Mouse (Mus musculus): ENCODE data around the gene Fsd1l. TPM values are rescaled to one million over a fixed set of nuclear protein-coding genes. Genes with fewer than 3 reads are reported as not detected.

Fsd1l gene
- total and polyA plus RNA-seq, 3 experiments: 0.25 to 0.39 (median 0.26) TPM

GRCm38 (mm10) chr4:53658029-53658428 is 26.8 kb downstream of the Fsd1l start:
- dilution Hi-C loops (cut with MboI; ENCODE audit: extremely low pct_ligation_motif_present, extremely low pct_unique_long_range_greater_than_20kb, low sequenced_read_pairs) (no loop called here), in situ Hi-C loops (cut with MboI; ENCODE audit: low pct_ligation_motif_present, low pct_unique_long_range_greater_than_20kb, low sequenced_read_pairs) (no loop called here)
- H3K79me2 ChIP-seq (replicated peaks; ENCODE audit: control insufficient read depth, extremely low read depth, insufficient read depth, poor library complexity, severe bottlenecking): no peaks in the 10 kb centered on the region
- no peaks in the 10 kb centered on the region for H3K36me3 ChIP-seq (replicated peaks in 1 of 2; ENCODE audit: control insufficient read depth in 1 of 2, insufficient read depth in 1 of 2, low read length in 1 of 2)
- no peak for TF ChIP-seq MEF2A (IDR thresholded peaks at IDR 0.05; ENCODE audit: borderline replicate concordance, low read depth, low read length)
- TF ChIP-seq RCOR1 (conservative IDR thresholded peaks at IDR 0.05; ENCODE audit: low read depth, low read length): no peak
- no peak for TF ChIP-seq KAT2A (IDR thresholded peaks at IDR 0.05; ENCODE audit: insufficient replicate concordance, low read length)
- TF ChIP-seq E2F4 (IDR thresholded peaks at IDR 0.05; ENCODE audit: insufficient replicate concordance, low read depth, low read length): no peak
- TF ChIP-seq PAX5 (IDR thresholded peaks at IDR 0.05; ENCODE audit: low read length): no peak
- no peak for TF ChIP-seq MYC (IDR thresholded peaks at IDR 0.05; ENCODE audit: low read depth, low read length)
- no peaks in the 10 kb centered on the region for H3K27me3 ChIP-seq (replicated peaks)
- DNase-seq (ENCODE audit: extremely low read depth): no peak
- H3K9ac ChIP-seq (ENCODE audit: insufficient read depth, low read depth): no peak overlapping the region
- H3K4me2 ChIP-seq (ENCODE audit: insufficient read depth, low read depth, poor library complexity, severe bottlenecking): no peak overlapping the region
- H3K4me3 ChIP-seq (replicated peaks in 1 of 3; ENCODE audit: low read depth in 2 of 3, low read length in 2 of 3, poor library complexity in 1 of 3): no peak overlapping the region
- no peaks in the 10 kb centered on the region for H3K9me3 ChIP-seq (replicated peaks; ENCODE audit: low read length)
- peaks cover 0 to 13% of the 10 kb centered on the region in 2 experiments; a peak in 2 of 4 replicates for H3K4me1 ChIP-seq (ENCODE audit: control insufficient read depth in 1 of 2, insufficient read depth in 2 of 2)
- no peak overlapping the region for H3K27ac ChIP-seq (ENCODE audit: insufficient read depth, low read depth)

- in situ Hi-C loops (cut with MboI; ENCODE audit: low pct_ligation_motif_present, low pct_unique_long_range_greater_than_20kb, low sequenced_read_pairs) (no loop called here), dilution Hi-C loops (cut with MboI; ENCODE audit: extremely low pct_ligation_motif_present, extremely low pct_unique_long_range_greater_than_20kb, low sequenced_read_pairs) (no loop called here)
- Histone ChIP-seq H3K79me2 (replicated peaks; ENCODE audit: control insufficient read depth, extremely low read depth, insufficient read depth, poor library complexity, severe bottlenecking) (no peaks in the 10 kb centered on the region), H3K36me3 (replicated peaks in 1 of 2; ENCODE audit: control insufficient read depth in 1 of 2, insufficient read depth in 1 of 2, low read length in 1 of 2) (no peaks in the 10 kb centered on the region), H3K4me3 (replicated peaks in 1 of 3; ENCODE audit: low read depth in 2 of 3, low read length in 2 of 3, poor library complexity in 1 of 3) (no peak overlapping the region), H3K4me2 (ENCODE audit: insufficient read depth, low read depth, poor library complexity, severe bottlenecking) (no peak overlapping the region), H3K27ac (ENCODE audit: insufficient read depth, low read depth) (no peak overlapping the region), H3K4me1 (ENCODE audit: control insufficient read depth in 1 of 2, insufficient read depth in 2 of 2) (peaks cover 0 to 13% of the 10 kb centered on the region in 2 experiments; a peak in 2 of 4 replicates), H3K9me3 (replicated peaks; ENCODE audit: low read length) (no peaks in the 10 kb centered on the region), H3K27me3 (replicated peaks) (no peaks in the 10 kb centered on the region), H3K9ac (ENCODE audit: insufficient read depth, low read depth) (no peak overlapping the region)
- DNase-seq (ENCODE audit: extremely low read depth): no peak
- TF ChIP-seq ZC3H11A (IDR thresholded peaks at IDR 0.05; ENCODE audit: low read depth, low read length): no peak
- TF ChIP-seq CHD2 (IDR thresholded peaks at IDR 0.05; ENCODE audit: low read length): no peak
- no peak for TF ChIP-seq CHD1 (IDR thresholded peaks at IDR 0.05; ENCODE audit: low read depth, low read length)
- TF ChIP-seq POLR2A (IDR thresholded peaks at IDR 0.05; ENCODE audit: low read depth, low read length): no peak
- no peak for TF ChIP-seq JUN (IDR thresholded peaks at IDR 0.05; ENCODE audit: insufficient read depth, low read depth, low read length)
- no peak for TF ChIP-seq HCFC1 (IDR thresholded peaks at IDR 0.05; ENCODE audit: low read depth, low read length)
- no peak for TF ChIP-seq EP300 (IDR thresholded peaks at IDR 0.05; ENCODE audit: low read length)
- TF ChIP-seq RAD21 (IDR thresholded peaks at IDR 0.05; ENCODE audit: low read depth, low read length): no peak
Observed at GRCm38 (mm10) chr4:53660711-53661110, 29.4 kb downstream of the Fsd1l start.

- Histone ChIP-seq H3K4me1 (ENCODE audit: control insufficient read depth in 1 of 2, insufficient read depth in 2 of 2) (peaks cover 0 to 5% of the 10 kb centered on the region in 2 experiments; a peak in 2 of 4 replicates), H3K9ac (ENCODE audit: insufficient read depth, low read depth) (no peak overlapping the region), H3K36me3 (replicated peaks in 1 of 2; ENCODE audit: control insufficient read depth in 1 of 2, insufficient read depth in 1 of 2, low read length in 1 of 2) (no peaks in the 10 kb centered on the region), H3K9me3 (replicated peaks; ENCODE audit: low read length) (peaks cover 3% of the 10 kb centered on the region), H3K27me3 (replicated peaks) (no peaks in the 10 kb centered on the region), H3K4me3 (replicated peaks in 1 of 3; ENCODE audit: low read depth in 2 of 3, low read length in 2 of 3, poor library complexity in 1 of 3) (no peak overlapping the region), H3K4me2 (ENCODE audit: insufficient read depth, low read depth, poor library complexity, severe bottlenecking) (no peak overlapping the region), H3K27ac (ENCODE audit: insufficient read depth, low read depth) (no peak overlapping the region), H3K79me2 (replicated peaks; ENCODE audit: control insufficient read depth, extremely low read depth, insufficient read depth, poor library complexity, severe bottlenecking) (no peaks in the 10 kb centered on the region)
- no peak for DNase-seq (ENCODE audit: extremely low read depth)
- dilution Hi-C loops (cut with MboI; ENCODE audit: extremely low pct_ligation_motif_present, extremely low pct_unique_long_range_greater_than_20kb, low sequenced_read_pairs): no loop called here
- TF ChIP-seq SIN3A (IDR thresholded peaks at IDR 0.05; ENCODE audit: low read length) (no peak), ELF1 (IDR thresholded peaks at IDR 0.05; ENCODE audit: low read depth, low read length) (no peak), SMC3 (IDR thresholded peaks at IDR 0.05; ENCODE audit: low read depth, low read length) (no peak), POLR2A (IDR thresholded peaks at IDR 0.05; ENCODE audit: low read depth, low read length) (no peak), ZC3H11A (IDR thresholded peaks at IDR 0.05; ENCODE audit: low read depth, low read length) (no peak), JUN (IDR thresholded peaks at IDR 0.05; ENCODE audit: insufficient read depth, low read depth, low read length) (no peak), ZMIZ1 (IDR thresholded peaks at IDR 0.05; ENCODE audit: low read depth, low read length) (no peak), MAFK (IDR thresholded peaks at IDR 0.05; ENCODE audit: insufficient replicate concordance, low read length) (no peak), MXI1 (IDR thresholded peaks at IDR 0.05; ENCODE audit: low read depth, low read length) (no peak)
- in situ Hi-C loops (cut with MboI; ENCODE audit: low pct_ligation_motif_present, low pct_unique_long_range_greater_than_20kb, low sequenced_read_pairs): no loop called here
Observed at GRCm38 (mm10) chr4:53682092-53682491, 50.8 kb downstream of the Fsd1l start.

Data from CH12.LX (cell line).